8 mouse cellular contexts compared by ENCODE assay signal in genomic region chr2:153493781-153494292, GRCm38 (mm10). TPM values are rescaled to one million over a fixed set of nuclear protein-coding genes. Genes with fewer than 3 reads are reported as not detected.
DNase-seq lines count a peak whose midpoint lies in the region; ATAC-seq and TF ChIP-seq lines count a peak whose summit lies in the region.

No protein-coding gene starts in this region.

- DNase-seq in cerebellum, adult 11 months: peak; percentile 59
- DNase-seq in G1E (ENCODE audit: low spot score): peak; percentile 71
- DNase-seq in limb, embryonic 10.5 days (ENCODE audit: low spot score): peak; percentile 54
- DNase-seq in ovary, postnatal 14 days (ENCODE audit: low spot score): no peak
- no peak for DNase-seq in kidney, adult 9 months

- peak overlapping the region; percentile 26 for H3K4me2 ChIP-seq in neural tube, embryonic 12.5 days (replicated peaks)

- H3K9ac ChIP-seq in neural tube, embryonic 12.5 days: no peak overlapping the region; the same call in 1 of the 2 replicates

- H3K27me3 ChIP-seq in G1E (ENCODE audit: insufficient read depth, low read length): peaks cover 50% of the 10 kb centered on the region
- no peaks in the 10 kb centered on the region for H3K27me3 ChIP-seq in erythroblast, embryonic 14.5 days (ENCODE audit: control insufficient read depth)
- peaks cover 49% of the 10 kb centered on the region for H3K27me3 ChIP-seq in limb, embryonic 10.5 days (ENCODE audit: low read depth, poor library complexity, severe bottlenecking)
- H3K27me3 ChIP-seq in neural tube, embryonic 12.5 days (replicated peaks): peaks cover 63% of the 10 kb centered on the region

- peak overlapping the region; percentile 36; the same call in 1 of the 2 replicates for H3K4me3 ChIP-seq in G1E (ENCODE audit: low read depth, low read length)
- peak overlapping the region; percentile 75 for H3K4me3 ChIP-seq in erythroblast, embryonic 14.5 days (replicated peaks)
- peak overlapping the region; percentile 22; the same call in 1 of the 2 replicates for H3K4me3 ChIP-seq in limb, embryonic 10.5 days
- no peak overlapping the region for H3K4me3 ChIP-seq in neural tube, embryonic 12.5 days

- no peaks in the 10 kb centered on the region for H3K9me3 ChIP-seq in G1E (replicated peaks)
- H3K9me3 ChIP-seq in erythroblast, embryonic 14.5 days (ENCODE audit: control insufficient read depth, low read length): no peaks in the 10 kb centered on the region; the same call in 1 of the 2 replicates
- no peaks in the 10 kb centered on the region for H3K9me3 ChIP-seq in limb, embryonic 10.5 days (replicated peaks)
- H3K9me3 ChIP-seq in neural tube, embryonic 12.5 days: no peaks in the 10 kb centered on the region

- 9% methylated on average over 6 of the region's 6 CpGs for whole genome bisulfite sequencing in limb, embryonic 10.5 days
- WGBS in neural tube, embryonic 12.5 days: 15% methylated on average over 6 of the region's 6 CpGs

- TF ChIP-seq CTCF in G1E (IDR thresholded peaks at IDR 0.05; ENCODE audit: low read depth, low read length): no peak

- peak overlapping the region; percentile 74 for H3K27ac ChIP-seq in limb, embryonic 10.5 days
- H3K27ac ChIP-seq in neural tube, embryonic 12.5 days: no peak overlapping the region

- H3K4me1 ChIP-seq in G1E (ENCODE audit: insufficient read depth, low read depth, low read length): peaks cover 58% of the 10 kb centered on the region
- H3K4me1 ChIP-seq in erythroblast, embryonic 14.5 days (ENCODE audit: control insufficient read depth): peaks cover 94% of the 10 kb centered on the region
- H3K4me1 ChIP-seq in limb, embryonic 10.5 days: peaks cover 62% of the 10 kb centered on the region
- H3K4me1 ChIP-seq in neural tube, embryonic 12.5 days: peaks cover 58% of the 10 kb centered on the region

- ATAC-seq in cerebellum, adult (ENCODE audit: insufficient number of reproducible peaks, low FRiP score, low TSS enrichment): no peak
- peak; percentile 65 for ATAC-seq in G1E (ENCODE audit: extremely low read depth, insufficient number of reproducible peaks, low FRiP score, poor library complexity, severe bottlenecking)
- ATAC-seq in neural tube, embryonic 12.5 days (ENCODE audit: low FRiP score, low read depth): no peak

- H3K36me3 ChIP-seq in G1E (replicated peaks): peaks cover 8% of the 10 kb centered on the region
- peaks cover 45% of the 10 kb centered on the region for H3K36me3 ChIP-seq in erythroblast, embryonic 14.5 days (ENCODE audit: control insufficient read depth)
- H3K36me3 ChIP-seq in limb, embryonic 10.5 days: no peaks in the 10 kb centered on the region
- no peaks in the 10 kb centered on the region for H3K36me3 ChIP-seq in neural tube, embryonic 12.5 days

RNA-seq across cellular contexts. Expression of gene 4930404H24Rik, which starts 1.2 kb away (rescaled TPM):
- total RNA-seq in G1E (2014; fragmentation: Nextera tagmentation) (not detected in 2 replicates), G1E (2017) (not detected in 2 replicates)
- polyA plus RNA-seq in G1E (2012): not detected in 2 replicates
- not detected in 2 replicates for polyA plus RNA-seq in erythroblast, embryonic 14.5 days (2012)
- polyA plus RNA-seq in limb, embryonic 10.5 days (2016; fragmentation: Nextera tagmentation; extraction: Ambion mirVana): not detected in 2 replicates
- not detected in 2 replicates for polyA plus RNA-seq in neural tube, embryonic 12.5 days (2016; fragmentation: Nextera tagmentation; extraction: Ambion mirVana)

RNA-seq across cellular contexts. Expression of gene Nol4l, which starts 35.9 kb away (rescaled TPM):
- total RNA-seq in G1E (2014; fragmentation: Nextera tagmentation): 39.2 and 45.3 TPM in 2 replicates
- 13.5 and 13.9 TPM in 2 replicates for total RNA-seq in G1E (2017)
- polyA plus RNA-seq in G1E (2012): 19.8 and 23.4 TPM in 2 replicates
- polyA plus RNA-seq in erythroblast, embryonic 14.5 days (2012): 0.99 and 1.1 TPM in 2 replicates
- polyA plus RNA-seq in limb, embryonic 10.5 days (2016; fragmentation: Nextera tagmentation; extraction: Ambion mirVana): 15.8 and 17.2 TPM in 2 replicates
- polyA plus RNA-seq in neural tube, embryonic 12.5 days (2016; fragmentation: Nextera tagmentation; extraction: Ambion mirVana): 36.3 and 39.9 TPM in 2 replicates

Comparison
In these comparisons a context has a peak if more than half of its experiments do, and no peak if none do; other contexts are left out.
1. DNase-seq: peak in cerebellum, adult 11 months (single experiment), G1E (single experiment) and limb, embryonic 10.5 days (single experiment); none in ovary, postnatal 14 days (single experiment) and kidney, adult 9 months (single experiment).